Mouse (Mus musculus) adrenal gland, adult 2 months (tissue): ENCODE results near the gene Dnase1l1. TPM values are rescaled to one million over a fixed set of nuclear protein-coding genes. Genes with fewer than 3 reads are reported as not detected.

Source experiments
- DNase-seq: peaks from one replicate; pipeline ENCODE4 v3.0.0; 2021
- microRNA-seq, 2 experiments: library from miRNA; unstranded; fragments of <30 nt; microRNA quantifications; one replicate each; pipeline ENCODE4 v1.2.0; 2021
- polyA plus RNA-seq: library from polyadenylated mRNA; depleted of rRNA; stranded (reverse); fragments of >200 nt; gene quantifications from 2 replicates; pipeline ENCODE4 v1.2.3, GENCODE M21; 2012; rRNA removed
- total RNA-seq, 2 experiments: library from RNA; stranded (reverse); gene quantifications; 2 replicates each; pipeline ENCODE4 v1.2.3; 2021

The Dnase1l1 gene
- total and polyA plus RNA-seq, 3 experiments, result 7.5 to 13.5 (median 13.1) TPM

GRCm38 (mm10) chrX:74270062-74270901 lies 11.9 kb downstream of the Dnase1l1 start, which contains the start of gene Rpl10:
Gene Rpl10, plus strand, starts transcription at chrX:74270812.
- DNase-seq, result peak; percentile 92

GRCm38 (mm10) chrX:74269736-74270061 lies 12.4 kb downstream of the Dnase1l1 start:
- DNase-seq, result no peak

- no peak for DNase-seq
These were observed 24.4 kb downstream of the Dnase1l1 start for GRCm38 (mm10) chrX:74257746-74258145.

GRCm38 (mm10) chrX:74254888-74255565 lies 27.1 kb downstream of the Dnase1l1 start:
- no peak for DNase-seq

- peak; percentile 92 for DNase-seq
These were observed 27.8 kb downstream of the Dnase1l1 start, which contains the start of gene Emd for GRCm38 (mm10) chrX:74254153-74254887. Gene Emd, plus strand, starts transcription at chrX:74254687.

- peak; percentile 78 for DNase-seq
These were observed 32.5 kb downstream of the Dnase1l1 start, which contains the start of gene Flna for GRCm38 (mm10) chrX:74249615-74250014. Gene Flna, minus strand, starts transcription at chrX:74249820.

GRCm38 (mm10) chrX:74248651-74249050 lies 33.5 kb downstream of the Dnase1l1 start:
- peak; percentile 60 for DNase-seq

GRCm38 (mm10) chrX:74246693-74247092 lies 35.4 kb downstream of the Dnase1l1 start:
- no peak for DNase-seq

GRCm38 (mm10) chrX:74246213-74246681 lies 35.9 kb downstream of the Dnase1l1 start:
- peak; percentile 90 for DNase-seq

- DNase-seq, result peak; percentile 80
These were observed 36.5 kb downstream of the Dnase1l1 start for GRCm38 (mm10) chrX:74245687-74246086.

- DNase-seq, result no peak
These were observed 37.0 kb downstream of the Dnase1l1 start for GRCm38 (mm10) chrX:74245107-74245506.

- DNase-seq, result peak; percentile 62
These were observed 37.5 kb downstream of the Dnase1l1 start for GRCm38 (mm10) chrX:74244614-74245083.

- DNase-seq, result no peak
These were observed 38.3 kb downstream of the Dnase1l1 start for GRCm38 (mm10) chrX:74243807-74244206.

GRCm38 (mm10) chrX:74243396-74243795 lies 38.7 kb downstream of the Dnase1l1 start:
- no peak for DNase-seq

GRCm38 (mm10) chrX:74240332-74240731 lies 41.8 kb downstream of the Dnase1l1 start:
- DNase-seq, result no peak

GRCm38 (mm10) chrX:74233196-74233595 lies 48.9 kb downstream of the Dnase1l1 start:
- DNase-seq, result no peak

- DNase-seq, result no peak
These were observed 52.1 kb downstream of the Dnase1l1 start for GRCm38 (mm10) chrX:74230038-74230437.

Small RNAs within 50 kb of the gene (microRNA-seq; reads per million reads assigned to microRNA genes)
- gene Mir7091 (0 to 0.44 reads per million in 2 experiments), gene Mir7092 (0 to 0.41 reads per million in 2 experiments)

Other genes with a start within 250 kb of the Dnase1l1 start
- gene Opn1mw, start 154.9 kb downstream of the Dnase1l1 start, total RNA-seq, result not detected
- not detected in 2 replicates for gene Opn1mw, start 154.9 kb downstream of the Dnase1l1 start, polyA plus RNA-seq
- gene Mecp2, start 147.0 kb downstream of the Dnase1l1 start, total RNA-seq, result 10 to 100 TPM; 31.3 to 34.8 TPM
- gene Mecp2, start 147.0 kb downstream of the Dnase1l1 start, polyA plus RNA-seq, result 3.7 and 4.7 TPM in 2 replicates
- not detected for gene Tex28, start 114.5 kb downstream of the Dnase1l1 start, total RNA-seq
- not detected in 2 replicates for gene Tex28, start 114.5 kb downstream of the Dnase1l1 start, polyA plus RNA-seq
- not detected for gene Tktl1, start 105.1 kb downstream of the Dnase1l1 start, total RNA-seq
- not detected in 2 replicates for gene Tktl1, start 105.1 kb downstream of the Dnase1l1 start, polyA plus RNA-seq
- 100 to 1,000 TPM; 120 to 195 TPM for gene Flna, start 32.5 kb downstream of the Dnase1l1 start, total RNA-seq
- 134 and 139 TPM in 2 replicates for gene Flna, start 32.5 kb downstream of the Dnase1l1 start, polyA plus RNA-seq
- gene Emd, start 27.6 kb downstream of the Dnase1l1 start, total RNA-seq, result 100 to 1,000 TPM in 1 of 2 experiments, 10 to 100 TPM in 1; 53.9 to 170 TPM
- gene Emd, start 27.6 kb downstream of the Dnase1l1 start, polyA plus RNA-seq, result 68.7 and 74.1 TPM in 2 replicates
- gene Rpl10, start 11.5 kb downstream of the Dnase1l1 start, total RNA-seq, result 100 to 1,000 TPM; 220 to 443 TPM
- gene Rpl10, start 11.5 kb downstream of the Dnase1l1 start, polyA plus RNA-seq, result 692 and 707 TPM in 2 replicates
- 10 to 100 TPM; 56.6 to 74.2 TPM for gene Taz, start 425 bp downstream of the Dnase1l1 start, total RNA-seq
- 126 and 136 TPM in 2 replicates for gene Taz, start 425 bp downstream of the Dnase1l1 start, polyA plus RNA-seq
- 100 to 1,000 TPM; 262 to 281 TPM for gene Atp6ap1, start 14.8 kb upstream of the Dnase1l1 start, total RNA-seq
- 358 and 481 TPM in 2 replicates for gene Atp6ap1, start 14.8 kb upstream of the Dnase1l1 start, polyA plus RNA-seq
- gene Gdi1, start 22.7 kb upstream of the Dnase1l1 start, total RNA-seq, result 100 to 1,000 TPM; 252 TPM
- 160 and 195 TPM in 2 replicates for gene Gdi1, start 22.7 kb upstream of the Dnase1l1 start, polyA plus RNA-seq
- 10 to 100 TPM; 61.5 to 87.6 TPM for gene Fam50a, start 30.7 kb upstream of the Dnase1l1 start, total RNA-seq
- gene Fam50a, start 30.7 kb upstream of the Dnase1l1 start, polyA plus RNA-seq, result 23.8 and 28.3 TPM in 2 replicates
- 10 to 100 TPM in 1 of 2 experiments, 1 to 10 TPM in 1; 7.2 to 12.0 TPM for gene Plxna3, start 46.7 kb upstream of the Dnase1l1 start, total RNA-seq
- 13.5 and 19.9 TPM in 2 replicates for gene Plxna3, start 46.7 kb upstream of the Dnase1l1 start, polyA plus RNA-seq
- gene Lage3, start 71.3 kb upstream of the Dnase1l1 start, total RNA-seq, result 10 to 100 TPM; 47.4 to 56.2 TPM
- gene Lage3, start 71.3 kb upstream of the Dnase1l1 start, polyA plus RNA-seq, result 31.4 and 44.2 TPM in 2 replicates
- 10 to 100 TPM; 64.3 to 67.5 TPM for gene Ubl4a, start 90.9 kb upstream of the Dnase1l1 start, total RNA-seq
- 31.3 and 37.0 TPM in 2 replicates for gene Ubl4a, start 90.9 kb upstream of the Dnase1l1 start, polyA plus RNA-seq
- gene Slc10a3, start 91.0 kb upstream of the Dnase1l1 start, total RNA-seq, result 10 to 100 TPM; 16.9 to 27.8 TPM
- gene Slc10a3, start 91.0 kb upstream of the Dnase1l1 start, polyA plus RNA-seq, result 23.1 and 27.3 TPM in 2 replicates
- gene Fam3a, start 110.9 kb upstream of the Dnase1l1 start, total RNA-seq, result 10 to 100 TPM; 25.1 to 36.6 TPM
- 48.8 and 51.3 TPM in 2 replicates for gene Fam3a, start 110.9 kb upstream of the Dnase1l1 start, polyA plus RNA-seq
- 100 to 1,000 TPM in 1 of 2 experiments, 10 to 100 TPM in 1; 61.8 to 103 TPM for gene Ikbkg, start 111.0 kb upstream of the Dnase1l1 start, total RNA-seq
- gene Ikbkg, start 111.0 kb upstream of the Dnase1l1 start, polyA plus RNA-seq, result 13.7 and 17.3 TPM in 2 replicates
- gene G6pdx, start 146.9 kb upstream of the Dnase1l1 start, total RNA-seq, result 100 to 1,000 TPM; 169 to 217 TPM
- 55.0 and 66.1 TPM in 2 replicates for gene G6pdx, start 146.9 kb upstream of the Dnase1l1 start, polyA plus RNA-seq
- not detected for gene Gm6880, start 199.1 kb upstream of the Dnase1l1 start, total RNA-seq
- gene Gm6880, start 199.1 kb upstream of the Dnase1l1 start, polyA plus RNA-seq, result not detected in 2 replicates